Mouse (Mus musculus) heart, postnatal 0 days (tissue): ENCODE data around the gene Trex2. TPM values are rescaled to one million over a fixed set of nuclear protein-coding genes. Genes with fewer than 3 reads are reported as not detected.

Source experiments
- ATAC-seq: fragments of 200-750 bp; cut with Nextera tagmentation; 2 replicates; pipeline ENCODE4 v1.8.0; 2017; ENCODE audit warnings: low read depth, moderate number of reproducible peaks, moderate library complexity; ENCODE audit not compliant: insufficient read depth
- DNase-seq: peaks from one replicate; pipeline ENCODE4 v3.0.0-alpha.2; 2016; ENCODE audit warnings: low spot score
- H3K27ac ChIP-seq: fragments of 300-500 bp; sonication (generic); 2 replicates; pipeline ENCODE4 v1.5.1; 2014; ENCODE audit warnings: low read depth, mild to moderate bottlenecking
- H3K27me3 ChIP-seq: fragments of 300-500 bp; sonication (generic); 2 replicates; pipeline ENCODE4 v1.6.1; 2014; ENCODE audit warnings: low read length, mixed read lengths; ENCODE audit not compliant: control insufficient read depth, insufficient read depth
- H3K36me3 ChIP-seq: fragments of 300-500 bp; sonication (generic); replicated peaks from 2 replicates; pipeline ENCODE4 v1.6.1; 2014; ENCODE audit warnings: low read length, mixed read lengths; ENCODE audit not compliant: control insufficient read depth, insufficient read depth
- H3K4me1 ChIP-seq: fragments of 300-500 bp; sonication (generic); 2 replicates; pipeline ENCODE4 v1.6.1; 2014; ENCODE audit warnings: antibody characterized with exemption; ENCODE audit not compliant: control insufficient read depth, insufficient read depth
- H3K4me2 ChIP-seq: fragments of 300-500 bp; sonication (generic); 2 replicates; pipeline ENCODE4 v1.6.1; 2014; ENCODE audit warnings: low read depth, mild to moderate bottlenecking, low read length, moderate library complexity
- H3K4me3 ChIP-seq: fragments of 300-500 bp; sonication (generic); 2 replicates; pipeline ENCODE4 v1.5.1; 2014; ENCODE audit warnings: low read depth, low read length
- H3K9ac ChIP-seq: fragments of 300-500 bp; sonication (generic); replicated peaks from 2 replicates; pipeline ENCODE4 v1.6.1; 2014; ENCODE audit warnings: low read depth, low read length, mixed read lengths
- H3K9me3 ChIP-seq: fragments of 300-500 bp; sonication (generic); replicated peaks from 2 replicates; pipeline ENCODE4 v1.6.1; 2016; ENCODE audit warnings: low read length; ENCODE audit not compliant: control insufficient read depth
- CTCF ChIP-seq: IDR thresholded peaks from 2 replicates; pipeline ENCODE4 v1.5.1; 2016; ENCODE audit warnings: antibody characterized with exemption, control low read depth, low read depth
- EP300 ChIP-seq: IDR thresholded peaks from 2 replicates; pipeline ENCODE4 v1.6.1; 2016; ENCODE audit warnings: antibody characterized with exemption, low read depth
- WGBS: fragments of 180-500 bp; shearing (Covaris S2); extraction: QIAGEN DNeasy Blood & Tissue Kit; methylation state at CpG from one replicate; pipeline ENCODE4 v1.1.7; 2014; 5-methylcytosine and 5-hydroxymethylcytosine counted together
- polyA plus RNA-seq: library from polyadenylated mRNA; unstranded; fragments of >200 nt; fragmentation: Nextera tagmentation; extraction: Ambion mirVana; gene quantifications from 2 replicates; pipeline ENCODE4 v1.2.1, GENCODE M21; 2015
- total RNA-seq: library from RNA; depleted of rRNA; stranded (reverse); fragments of >200 nt; gene quantifications from 2 replicates; pipeline ENCODE4 v1.2.3, GENCODE M21; 2014; ENCODE audit warnings: low replicate concordance

Trex2 gene
- total and polyA plus RNA-seq, 2 experiments from 2014 or later, result not detected

DNA sequence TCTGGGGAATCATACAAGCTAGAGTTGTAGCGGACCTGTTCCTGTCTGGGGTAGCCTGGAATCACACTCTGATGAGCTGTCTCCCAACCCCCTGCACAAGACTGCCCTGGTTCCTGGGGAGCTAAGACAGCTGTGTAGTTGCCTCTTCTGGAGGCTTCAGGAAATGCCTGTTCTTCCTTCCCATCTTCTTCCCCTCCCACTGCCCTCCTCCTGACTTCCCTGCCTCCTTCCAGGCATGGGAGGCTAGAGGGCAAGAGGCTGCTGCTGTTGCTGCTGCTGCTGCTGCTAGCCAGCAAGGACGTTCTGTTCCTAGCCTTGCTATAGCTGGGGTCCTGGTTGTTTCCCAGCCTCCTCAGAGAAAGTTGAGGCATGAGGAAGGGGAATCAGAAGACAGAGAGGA, 45.2 kb upstream of the Trex2 start:
- H3K4me2 ChIP-seq, result no peak overlapping the region
- H3K27me3 ChIP-seq, result no peaks in the 10 kb centered on the region
- peak overlapping the region; percentile 53 for H3K27ac ChIP-seq
- TF ChIP-seq EP300 (no peak), CTCF (no peak)
- no peak for ATAC-seq
- no peak overlapping the region for H3K9ac ChIP-seq
- no peak overlapping the region for H3K4me3 ChIP-seq
- H3K9me3 ChIP-seq, result no peaks in the 10 kb centered on the region
- no peak for DNase-seq
- 36% methylated on average over 2 of the region's 2 CpGs for WGBS
- no peaks in the 10 kb centered on the region for H3K36me3 ChIP-seq
- no peaks in the 10 kb centered on the region for H3K4me1 ChIP-seq

GRCm38 (mm10) chrX:73479656-73480055, 44.5 kb upstream of the Trex2 start:
- Histone ChIP-seq H3K9me3 (no peaks in the 10 kb centered on the region), H3K27ac (peak overlapping the region; percentile 53), H3K27me3 (no peaks in the 10 kb centered on the region), H3K36me3 (no peaks in the 10 kb centered on the region), H3K4me1 (no peaks in the 10 kb centered on the region), H3K4me3 (no peak overlapping the region), H3K9ac (no peak overlapping the region), H3K4me2 (no peak overlapping the region)
- DNase-seq, result no peak
- ATAC-seq, result no peak
- TF ChIP-seq EP300 (no peak), CTCF (no peak)

- H3K4me3 ChIP-seq, result no peak overlapping the region
- 63% methylated on average over 2 of the region's 2 CpGs for WGBS
- TF ChIP-seq CTCF (no peak), EP300 (no peak)
- H3K4me1 ChIP-seq, result no peaks in the 10 kb centered on the region
- H3K27ac ChIP-seq, result peak overlapping the region; percentile 53; the same call in 1 of the 2 replicates
- H3K9me3 ChIP-seq, result no peaks in the 10 kb centered on the region
- ATAC-seq (no peak), DNase-seq (no peak)
- H3K36me3 ChIP-seq, result no peaks in the 10 kb centered on the region
- no peak overlapping the region for H3K4me2 ChIP-seq
- no peak overlapping the region for H3K9ac ChIP-seq
- H3K27me3 ChIP-seq, result no peaks in the 10 kb centered on the region
Measured at GRCm38 (mm10) chrX:73477500-73477899, 42.4 kb upstream of the Trex2 start.

DNA sequence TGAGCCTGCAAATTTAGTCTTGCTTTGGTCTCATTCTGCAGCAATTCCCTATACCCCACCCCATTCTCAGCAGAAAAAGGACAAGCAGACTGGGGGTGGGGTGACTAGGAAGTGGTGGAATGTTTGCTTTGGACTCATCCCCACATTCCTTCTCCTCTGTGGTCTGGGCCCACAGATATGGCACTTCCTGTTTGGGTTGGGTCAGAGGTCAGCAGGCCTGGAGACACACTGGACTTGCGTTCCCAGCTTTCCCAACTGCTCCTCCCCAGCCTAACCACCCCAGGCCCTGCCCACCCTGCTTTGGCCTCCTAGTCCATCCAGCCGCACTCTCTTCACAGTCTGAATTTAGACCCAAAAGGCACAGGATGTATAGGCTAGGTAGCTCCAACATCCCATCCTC, 41.5 kb upstream of the Trex2 start:
- WGBS, result 72% methylated on average over 2 of the region's 2 CpGs
- H3K4me2 ChIP-seq, result no peak overlapping the region
- H3K4me1 ChIP-seq, result no peaks in the 10 kb centered on the region
- DNase-seq (peak; percentile 51), ATAC-seq (peak; percentile 71)
- H3K36me3 ChIP-seq, result no peaks in the 10 kb centered on the region
- no peak overlapping the region for H3K4me3 ChIP-seq
- H3K9ac ChIP-seq, result no peak overlapping the region
- H3K27me3 ChIP-seq, result no peaks in the 10 kb centered on the region
- TF ChIP-seq EP300 (0 out of 2 replicates have a peak, but pooled peaks have one; percentile 45), CTCF (no peak)
- H3K9me3 ChIP-seq, result no peaks in the 10 kb centered on the region
- peak overlapping the region; percentile 64 for H3K27ac ChIP-seq

DNA sequence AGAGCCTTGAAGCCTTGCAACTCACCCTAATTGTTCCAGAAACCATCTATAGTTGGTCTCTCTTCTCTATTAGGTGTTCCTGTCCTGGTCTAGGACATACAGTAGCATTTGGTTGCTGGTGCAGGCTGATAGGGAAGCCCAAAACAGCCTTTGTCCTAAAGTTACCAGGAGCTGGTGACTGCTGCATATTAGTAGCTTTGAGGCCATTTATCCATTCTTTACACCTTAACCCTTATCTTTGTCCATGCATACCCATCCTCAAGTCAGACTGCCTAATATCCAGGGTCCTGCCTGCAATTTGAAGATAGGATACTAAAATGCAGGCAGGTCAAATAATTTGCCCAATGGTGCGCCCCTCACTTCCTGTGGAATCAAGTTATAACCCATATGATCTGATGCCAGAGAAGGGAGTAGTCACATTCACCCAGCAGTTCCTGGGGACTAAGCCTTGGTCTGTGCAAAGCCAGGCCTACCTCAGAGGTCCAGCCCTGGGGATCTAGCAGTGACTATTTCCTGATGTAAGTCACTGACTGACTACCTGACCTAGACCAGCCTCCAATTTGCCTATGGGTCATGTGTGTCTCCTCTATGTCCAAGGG, 40.6 kb upstream of the Trex2 start:
- no peak overlapping the region for H3K4me3 ChIP-seq
- H3K27me3 ChIP-seq, result no peaks in the 10 kb centered on the region
- H3K4me2 ChIP-seq, result no peak overlapping the region
- no peaks in the 10 kb centered on the region for H3K4me1 ChIP-seq
- H3K9ac ChIP-seq, result no peak overlapping the region
- no peaks in the 10 kb centered on the region for H3K9me3 ChIP-seq
- no peak for TF ChIP-seq EP300
- no peak for TF ChIP-seq CTCF
- WGBS, result 61% methylated on average over 1 of the region's 1 CpGs
- DNase-seq (no peak), ATAC-seq (no peak)
- H3K36me3 ChIP-seq, result no peaks in the 10 kb centered on the region
- peak overlapping the region; percentile 64 for H3K27ac ChIP-seq
